Mouse (Mus musculus): ENCODE data around the gene Zfp691.

GRCm38 (mm10) chr4:119183525-119183924 is 9.5 kb upstream of the Zfp691 start:
- no peak for TF ChIP-seq CTCF (IDR thresholded peaks at IDR 0.05)
- TF ChIP-seq POLR2A (IDR thresholded peaks at IDR 0.05; ENCODE audit: insufficient read depth, low read depth, low read length) = no peak
